Mouse (Mus musculus) layer of hippocampus, adult 8-10 months (tissue): ENCODE measurements around the gene Gfral. TPM values are rescaled to one million over a fixed set of nuclear protein-coding genes. Genes with fewer than 3 reads are reported as not detected.

Source experiments
- DNase-seq, 2 experiments: peaks; one replicate each; pipeline ENCODE4 v3.0.0; 2022; ENCODE audit warnings: low spot score in 2 of 2
- total RNA-seq, 4 experiments: library from RNA; stranded (reverse); gene quantifications; 2 replicates each; pipeline ENCODE4 v1.2.4; 2022

Gfral gene
- total RNA-seq, 4 experiments from 2014 or later = 0.17 TPM; not detected in 3

GRCm38 (mm10) chr9:76124249-76124648 lies 89.2 kb downstream of the Gfral start:
- DNase-seq = no peak

- peak; percentile 11 to 67 for DNase-seq
Measured at GRCm38 (mm10) chr9:76122888-76123287, 90.6 kb downstream of the Gfral start.

Other genes with a start within 250 kb of the Gfral start
- gene Hmgcll1, start 198.8 kb downstream of the Gfral start, total RNA-seq = 10 to 100 TPM; 12.7 to 19.7 (median 15.4) TPM
- 1 to 10 TPM; 2.6 to 4.4 (median 3.3) TPM for gene Hcrtr2, start 110.2 kb upstream of the Gfral start, total RNA-seq